Mouse (Mus musculus) stomach, embryonic 16.5 days (tissue): Measurements from ENCODE around the gene Tssc4. TPM values are rescaled to one million over a fixed set of nuclear protein-coding genes. Genes with fewer than 3 reads are reported as not detected.
A peak's percentile ranks its signal among the peaks of the same experiment; 100 is the strongest.

Source experiments
- ATAC-seq: fragments of 200-750 bp; cut with Nextera tagmentation; 2 replicates; pipeline ENCODE4 v1.8.0; 2017; ENCODE audit warnings: moderate number of reproducible peaks, moderate TSS enrichment; ENCODE audit not compliant: insufficient read depth, low FRiP score
- H3K27ac ChIP-seq: fragments of 300-500 bp; sonication (generic); 2 replicates; pipeline ENCODE4 v1.5.1; 2014; ENCODE audit warnings: low read length
- H3K27me3 ChIP-seq: fragments of 300-500 bp; sonication (generic); 2 replicates; pipeline ENCODE4 v1.6.1; 2014; ENCODE audit warnings: low read length, control low read depth, mixed read lengths; ENCODE audit not compliant: control insufficient read depth, insufficient read depth
- H3K36me3 ChIP-seq: fragments of 300-500 bp; sonication (generic); 2 replicates; pipeline ENCODE4 v1.6.1; 2014; ENCODE audit warnings: low read length; ENCODE audit not compliant: control insufficient read depth, insufficient read depth
- H3K4me1 ChIP-seq: fragments of 300-500 bp; sonication (generic); 2 replicates; pipeline ENCODE4 v1.6.1; 2014; ENCODE audit warnings: low read length, control low read depth, mixed read lengths; ENCODE audit not compliant: control insufficient read depth, insufficient read depth
- H3K4me2 ChIP-seq: fragments of 300-500 bp; sonication (generic); 2 replicates; pipeline ENCODE4 v1.6.1; 2014; ENCODE audit warnings: low read depth, low read length, mixed read lengths
- H3K4me3 ChIP-seq: fragments of 300-500 bp; sonication (generic); replicated peaks from 2 replicates; pipeline ENCODE4 v1.5.1; 2014; ENCODE audit warnings: mild to moderate bottlenecking, low read length
- H3K9ac ChIP-seq: fragments of 300-500 bp; sonication (generic); 2 replicates; pipeline ENCODE4 v1.6.1; 2014; ENCODE audit warnings: low read length
- H3K9me3 ChIP-seq: fragments of 300-500 bp; sonication (generic); replicated peaks from 2 replicates; pipeline ENCODE4 v1.6.1; 2016; ENCODE audit warnings: low read length, control low read depth; ENCODE audit not compliant: control insufficient read depth
- WGBS: fragments of 180-500 bp; shearing (Covaris S2); extraction: QIAGEN DNeasy Blood & Tissue Kit; methylation state at CpG from one replicate; pipeline ENCODE4 v1.1.7; 2014; 5-methylcytosine and 5-hydroxymethylcytosine counted together
- polyA plus RNA-seq: library from polyadenylated mRNA; unstranded; fragments of >200 nt; fragmentation: Nextera tagmentation; extraction: Ambion mirVana; gene quantifications from 2 replicates; pipeline ENCODE4 v1.2.1, GENCODE M21; 2015

Gene Tssc4
- polyA plus RNA-seq, 1 experiment from 2014 or later: 75.8 TPM

DNA sequence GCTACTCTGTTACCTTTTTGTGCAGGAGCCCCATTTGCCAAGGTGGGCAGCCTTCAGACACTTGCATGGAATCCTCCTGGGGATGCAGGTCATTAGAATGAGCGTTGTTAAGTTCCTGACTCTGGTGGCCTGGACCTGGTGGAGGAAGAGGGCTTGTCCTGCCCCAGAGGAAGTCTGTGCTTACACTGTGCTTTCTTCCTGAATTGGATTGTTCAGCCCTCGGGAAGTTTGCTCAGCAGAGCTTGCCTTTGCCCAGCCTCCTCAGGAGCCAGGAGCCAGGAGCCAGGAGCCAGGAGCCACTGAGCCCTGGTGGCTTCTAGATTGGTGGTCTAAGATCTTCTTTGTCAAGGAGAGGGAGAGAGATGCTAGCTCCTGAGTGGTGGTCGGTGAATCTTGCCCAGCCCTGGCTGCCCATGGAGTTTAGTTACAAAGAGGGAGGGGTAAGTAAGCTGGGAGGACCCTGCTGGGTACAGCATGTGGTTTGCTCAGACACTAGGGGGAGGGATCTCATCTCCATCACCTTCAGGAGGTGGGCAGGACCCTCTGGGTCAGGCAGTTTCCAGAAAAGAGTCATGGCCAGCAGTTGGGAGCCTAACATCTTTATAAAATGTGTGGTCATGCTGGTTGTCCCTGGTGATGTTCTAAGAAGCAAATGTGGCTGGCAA, 40.1 kb downstream of the Tssc4 start:
- WGBS: 27% methylated on average over 3 of the region's 3 CpGs
- Histone ChIP-seq H3K36me3 (no peaks in the 10 kb centered on the region), H3K27me3 (peaks cover 44% of the 10 kb centered on the region), H3K4me1 (peaks cover 10% of the 10 kb centered on the region), H3K9me3 (no peaks in the 10 kb centered on the region), H3K4me3 (0 out of 2 replicates have a peak overlapping the region, but pooled peaks have one; percentile 3), H3K9ac (no peak overlapping the region), H3K27ac (peak overlapping the region; percentile 11; the same call in 1 of the 2 replicates), H3K4me2 (peak overlapping the region; percentile 36)
- no peak for ATAC-seq

DNA sequence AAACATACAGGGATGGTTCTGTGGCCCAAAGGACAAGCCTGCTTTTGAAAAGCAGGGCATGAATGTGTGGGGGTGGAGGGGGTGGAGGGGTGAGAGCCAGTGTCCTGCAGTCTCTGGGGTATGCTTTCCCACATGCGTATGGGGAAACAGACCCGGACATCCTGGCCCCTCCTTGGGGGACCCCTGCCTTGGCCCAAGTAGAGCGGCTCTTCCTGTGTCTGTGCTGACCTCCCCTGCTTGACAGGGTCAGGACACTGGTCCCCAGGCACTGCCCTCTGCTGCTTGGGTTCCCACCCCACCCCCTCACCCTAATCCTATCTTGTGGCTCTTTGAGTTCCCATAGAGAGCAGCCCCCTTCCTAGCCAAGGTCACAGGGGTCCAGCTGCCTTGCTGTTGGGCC, 40.6 kb downstream of the Tssc4 start:
- Histone ChIP-seq H3K27me3 (peaks cover 44% of the 10 kb centered on the region), H3K9ac (no peak overlapping the region), H3K4me3 (no peak overlapping the region), H3K9me3 (0 out of 2 replicates have a peak, but pooled peaks cover under 1% of the 10 kb centered on the region), H3K36me3 (no peaks in the 10 kb centered on the region), H3K27ac (no peak overlapping the region), H3K4me1 (peaks cover 10% of the 10 kb centered on the region), H3K4me2 (peak overlapping the region; percentile 7; the same call in 1 of the 2 replicates)
- 60% methylated on average over 3 of the region's 3 CpGs for WGBS
- no peak for ATAC-seq

DNA sequence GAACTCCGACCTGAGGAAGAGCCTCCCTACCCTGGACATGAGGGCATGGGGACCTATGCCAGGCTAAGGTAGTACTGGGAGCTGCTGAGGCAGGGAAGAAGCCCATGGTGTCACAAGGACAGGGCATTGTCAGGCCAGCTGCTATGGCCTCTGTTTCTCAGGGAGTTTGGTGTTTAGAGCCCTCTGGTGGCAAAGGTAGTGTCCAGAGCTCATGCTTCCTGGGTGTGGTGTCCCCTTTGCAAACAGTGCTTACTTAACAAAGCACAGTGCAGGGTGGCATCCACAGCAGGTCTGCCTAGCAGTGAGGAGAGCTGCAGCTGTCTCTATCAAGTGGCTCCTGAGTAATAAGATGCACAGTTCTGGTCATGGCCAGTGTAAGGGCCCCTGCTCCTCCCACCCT, 41.8 kb downstream of the Tssc4 start:
- WGBS: 62% methylated on average over 1 of the region's 1 CpGs
- Histone ChIP-seq H3K27ac (no peak overlapping the region), H3K4me2 (no peak overlapping the region), H3K9ac (0 out of 2 replicates have a peak overlapping the region, but pooled peaks have one; percentile 18), H3K27me3 (peaks cover 33% of the 10 kb centered on the region), H3K4me3 (no peak overlapping the region), H3K4me1 (peaks cover 6% of the 10 kb centered on the region), H3K36me3 (no peaks in the 10 kb centered on the region), H3K9me3 (0 out of 2 replicates have a peak, but pooled peaks cover 3% of the 10 kb centered on the region)
- 0 out of 2 replicates have a peak, but pooled peaks have one; percentile 18 for ATAC-seq

DNA sequence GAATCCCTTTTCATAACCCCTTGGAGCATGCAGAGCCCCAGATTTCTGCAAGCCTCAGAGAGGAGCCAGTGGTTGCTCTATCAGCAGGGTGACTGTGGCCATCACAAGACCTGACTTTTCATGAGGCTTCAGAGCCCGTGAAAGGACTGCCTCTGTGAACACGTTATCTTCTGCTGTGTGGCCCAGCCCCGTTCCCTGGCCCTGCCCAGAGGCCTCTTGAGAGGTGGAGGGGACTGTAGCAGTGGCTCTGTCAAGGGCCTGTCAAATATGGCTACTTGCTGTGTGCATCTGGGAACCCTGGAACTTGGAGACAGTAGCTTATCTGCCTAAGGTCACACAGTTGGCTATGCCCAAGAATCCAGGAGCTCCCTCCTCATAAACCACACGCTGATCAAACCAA, 42.7 kb downstream of the Tssc4 start:
- H3K4me3 ChIP-seq: no peak overlapping the region
- peaks cover 5% of the 10 kb centered on the region for H3K4me1 ChIP-seq
- H3K27me3 ChIP-seq: peaks cover 24% of the 10 kb centered on the region
- H3K36me3 ChIP-seq: no peaks in the 10 kb centered on the region
- H3K9ac ChIP-seq: no peak overlapping the region
- H3K27ac ChIP-seq: no peak overlapping the region
- no peak overlapping the region for H3K4me2 ChIP-seq
- WGBS: 54% methylated on average over 4 of the region's 4 CpGs
- 0 out of 2 replicates have a peak, but pooled peaks cover 3% of the 10 kb centered on the region for H3K9me3 ChIP-seq
- no peak for ATAC-seq

DNA sequence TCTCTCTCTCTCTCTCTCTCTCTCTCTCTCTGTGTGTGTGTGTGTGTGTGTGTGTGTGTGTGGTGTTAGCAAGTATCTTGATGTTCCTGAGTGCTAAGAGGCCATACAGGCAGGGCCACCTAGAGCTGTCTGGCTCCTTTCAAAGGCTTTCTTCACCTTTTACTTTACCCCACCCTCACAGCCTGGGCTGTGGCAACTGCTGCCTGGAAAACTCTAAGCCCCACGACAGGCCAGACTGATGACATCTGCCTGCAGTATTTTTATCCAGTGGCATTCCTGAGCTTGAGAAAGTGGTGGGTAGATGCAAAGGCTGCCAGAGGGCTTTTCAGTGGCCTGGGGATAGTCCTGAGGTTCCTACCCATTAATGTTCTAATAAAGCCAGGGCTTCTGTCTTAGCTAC, 43.3 kb downstream of the Tssc4 start:
- ATAC-seq: no peak
- WGBS: 11% methylated on average over 1 of the region's 1 CpGs
- peaks cover 2% of the 10 kb centered on the region; the same call in 1 of the 2 replicates for H3K4me1 ChIP-seq
- H3K9me3 ChIP-seq: 0 out of 2 replicates have a peak, but pooled peaks cover 3% of the 10 kb centered on the region
- peaks cover 17% of the 10 kb centered on the region for H3K27me3 ChIP-seq
- no peak overlapping the region for H3K9ac ChIP-seq
- H3K27ac ChIP-seq: no peak overlapping the region
- H3K4me2 ChIP-seq: no peak overlapping the region
- no peak overlapping the region for H3K4me3 ChIP-seq
- H3K36me3 ChIP-seq: no peaks in the 10 kb centered on the region

DNA sequence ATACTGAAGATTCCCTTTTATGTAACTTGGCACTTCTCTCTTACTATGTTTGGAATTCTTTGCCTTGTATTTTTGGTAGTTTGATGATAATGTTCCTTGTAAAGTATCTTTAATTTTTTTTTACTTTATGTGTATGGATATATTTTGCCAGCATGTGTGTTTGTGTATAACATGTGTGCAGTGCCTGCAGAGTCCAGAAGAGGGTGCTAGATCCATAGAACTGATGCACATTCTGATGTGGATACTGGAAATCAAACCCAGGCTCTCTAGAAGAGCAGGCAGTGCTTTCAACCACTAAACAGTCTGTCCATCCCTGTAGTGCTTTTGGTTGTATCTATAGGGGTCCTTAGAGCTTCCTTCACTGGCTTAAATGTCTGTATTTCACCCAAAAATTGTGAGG, 45.7 kb downstream of the Tssc4 start:
- no peak overlapping the region for H3K4me3 ChIP-seq
- H3K9me3 ChIP-seq: 0 out of 2 replicates have a peak, but pooled peaks cover 3% of the 10 kb centered on the region
- no peak for ATAC-seq
- H3K27me3 ChIP-seq: 0 out of 2 replicates have a peak, but pooled peaks cover 1% of the 10 kb centered on the region
- no peak overlapping the region for H3K27ac ChIP-seq
- H3K4me2 ChIP-seq: no peak overlapping the region
- H3K9ac ChIP-seq: no peak overlapping the region
- H3K4me1 ChIP-seq: peaks cover 5% of the 10 kb centered on the region
- no peaks in the 10 kb centered on the region for H3K36me3 ChIP-seq

DNA sequence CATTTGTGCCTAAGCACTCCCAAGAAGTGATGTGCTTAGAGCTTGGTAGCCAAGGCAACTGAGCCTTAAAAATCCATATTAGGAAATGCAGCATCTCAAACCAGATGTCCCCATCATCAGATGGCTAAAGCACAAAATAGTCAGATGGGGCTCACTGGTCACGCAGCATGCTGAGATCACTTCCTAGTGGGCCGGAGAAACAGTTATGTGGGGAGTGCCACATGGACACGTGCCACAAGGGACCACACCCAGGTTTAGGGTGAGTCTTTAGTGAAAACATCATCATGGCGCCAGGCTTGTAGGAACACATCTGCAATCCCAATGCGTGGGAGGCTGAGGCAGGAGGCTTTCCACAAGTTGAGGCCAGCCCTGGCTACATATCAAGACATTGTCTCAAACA, 47.5 kb downstream of the Tssc4 start:
- 0 out of 2 replicates have a peak, but pooled peaks cover 3% of the 10 kb centered on the region for H3K9me3 ChIP-seq
- H3K9ac ChIP-seq: no peak overlapping the region
- H3K27ac ChIP-seq: no peak overlapping the region
- no peaks in the 10 kb centered on the region for H3K27me3 ChIP-seq
- no peak overlapping the region for H3K4me3 ChIP-seq
- no peak for ATAC-seq
- WGBS: 80% methylated on average over 5 of the region's 5 CpGs
- H3K36me3 ChIP-seq: no peaks in the 10 kb centered on the region
- peaks cover 10% of the 10 kb centered on the region for H3K4me1 ChIP-seq
- H3K4me2 ChIP-seq: no peak overlapping the region

DNA sequence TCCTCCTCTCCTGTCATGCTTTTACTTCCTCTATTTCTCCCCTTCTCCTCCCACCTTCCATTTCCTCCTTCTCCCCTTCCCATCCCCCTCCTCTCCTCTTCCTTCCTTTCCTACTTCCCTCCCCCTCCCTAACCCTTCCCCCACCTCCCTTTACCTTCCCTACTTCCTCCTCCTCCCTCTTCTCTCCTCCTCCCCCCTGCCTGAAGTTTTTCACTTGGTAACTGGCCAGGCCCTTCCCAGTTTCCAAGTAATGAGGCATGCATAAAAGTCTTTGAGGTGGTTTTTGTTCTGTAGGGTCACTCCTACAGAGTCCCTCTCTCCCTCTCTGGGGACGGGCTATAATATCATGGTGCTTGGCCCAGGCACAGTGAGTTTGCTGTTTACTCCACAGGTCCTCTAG, 50.4 kb downstream of the Tssc4 start:
- no peaks in the 10 kb centered on the region for H3K27me3 ChIP-seq
- H3K27ac ChIP-seq: peak overlapping the region; percentile 64; the same call in 1 of the 2 replicates
- no peak overlapping the region for H3K4me3 ChIP-seq
- no peaks in the 10 kb centered on the region for H3K36me3 ChIP-seq
- 70% methylated on average over 1 of the region's 1 CpGs for WGBS
- H3K9ac ChIP-seq: no peak overlapping the region
- 0 out of 2 replicates have a peak, but pooled peaks cover 3% of the 10 kb centered on the region for H3K9me3 ChIP-seq
- no peak for ATAC-seq
- H3K4me2 ChIP-seq: no peak overlapping the region
- H3K4me1 ChIP-seq: peaks cover 27% of the 10 kb centered on the region

DNA sequence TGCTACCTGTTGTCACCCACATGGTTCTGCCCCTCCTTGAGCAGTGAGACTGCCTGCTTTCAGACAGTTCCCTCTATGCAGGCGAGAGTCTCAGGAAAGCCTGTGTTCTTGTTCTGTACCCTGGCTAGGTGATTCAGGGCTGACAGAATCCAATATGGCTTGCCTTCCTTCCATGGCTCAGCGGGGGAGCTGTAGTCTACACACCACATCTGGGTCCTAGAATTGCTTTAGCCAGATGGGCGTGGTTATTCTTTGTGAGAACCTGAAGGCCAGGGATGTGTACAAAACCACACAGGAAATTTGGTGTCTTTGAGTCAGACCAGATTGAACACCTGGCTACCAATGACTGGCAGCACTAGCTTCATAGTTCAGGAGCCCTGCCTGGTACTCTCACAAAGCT, 50.8 kb downstream of the Tssc4 start:
- 64% methylated on average over 3 of the region's 3 CpGs for WGBS
- ATAC-seq: no peak
- Histone ChIP-seq H3K9ac (no peak overlapping the region), H3K27me3 (no peaks in the 10 kb centered on the region), H3K4me2 (no peak overlapping the region), H3K9me3 (0 out of 2 replicates have a peak, but pooled peaks cover 1% of the 10 kb centered on the region), H3K36me3 (no peaks in the 10 kb centered on the region), H3K4me3 (no peak overlapping the region), H3K27ac (peak overlapping the region; percentile 64; the same call in 1 of the 2 replicates), H3K4me1 (peaks cover 31% of the 10 kb centered on the region)
